Mouse (Mus musculus) midbrain, postnatal 0 days (tissue): Measurements from ENCODE around the gene Drosha. TPM values are rescaled to one million over a fixed set of nuclear protein-coding genes. Genes with fewer than 3 reads are reported as not detected.

Source experiments
- ATAC-seq: fragments of 200-750 bp; cut with Nextera tagmentation; 2 replicates; pipeline ENCODE4 v1.8.0; 2017; ENCODE audit warnings: moderate number of reproducible peaks, mild to moderate bottlenecking, moderate TSS enrichment, moderate library complexity; ENCODE audit not compliant: low FRiP score
- DNase-seq: peaks from one replicate; pipeline ENCODE4 v3.0.0-alpha.2; 2015; ENCODE audit warnings: low spot score
- H3K27ac ChIP-seq: fragments of 300-500 bp; sonication (generic); 2 replicates; pipeline ENCODE4 v1.5.1; 2014; ENCODE audit warnings: low read depth, mild to moderate bottlenecking, low read length, mixed read lengths
- H3K27me3 ChIP-seq: fragments of 300-500 bp; sonication (generic); 2 replicates; pipeline ENCODE4 v1.6.1; 2014; ENCODE audit warnings: low read length, control low read depth, mixed read lengths; ENCODE audit not compliant: insufficient read depth
- H3K36me3 ChIP-seq: fragments of 300-500 bp; sonication (generic); 2 replicates; pipeline ENCODE4 v1.6.1; 2014; ENCODE audit warnings: low read length, control low read depth, mixed read lengths; ENCODE audit not compliant: insufficient read depth
- H3K4me1 ChIP-seq: fragments of 300-500 bp; sonication (generic); 2 replicates; pipeline ENCODE4 v1.6.1; 2014; ENCODE audit warnings: mild to moderate bottlenecking, control low read depth, antibody characterized with exemption, low read length, mixed read lengths; ENCODE audit not compliant: insufficient read depth
- H3K4me2 ChIP-seq: fragments of 300-500 bp; sonication (generic); 2 replicates; pipeline ENCODE4 v1.6.1; 2014; ENCODE audit warnings: low read depth, mild to moderate bottlenecking, low read length, mixed read lengths; ENCODE audit not compliant: poor library complexity, severe bottlenecking
- H3K4me3 ChIP-seq: fragments of 300-500 bp; sonication (generic); 2 replicates; pipeline ENCODE4 v1.5.1; 2014; ENCODE audit warnings: low read depth, mild to moderate bottlenecking, low read length, moderate library complexity
- H3K9ac ChIP-seq: fragments of 300-500 bp; sonication (generic); replicated peaks from 2 replicates; pipeline ENCODE4 v1.6.1; 2014; ENCODE audit warnings: mild to moderate bottlenecking, low read length, moderate library complexity, mixed read lengths; ENCODE audit not compliant: poor library complexity, severe bottlenecking
- H3K9me3 ChIP-seq: fragments of 300-500 bp; sonication (generic); 2 replicates; pipeline ENCODE4 v1.6.1; 2016; ENCODE audit warnings: low read length, control low read depth
- CTCF ChIP-seq: IDR thresholded peaks from 2 replicates; pipeline ENCODE4 v1.5.1; 2016; ENCODE audit warnings: antibody characterized with exemption, mild to moderate bottlenecking
- WGBS: fragments of 180-500 bp; shearing (Covaris S2); extraction: QIAGEN DNeasy Blood & Tissue Kit; methylation state at CpG from one replicate; pipeline ENCODE4 v1.1.7; 2014; 5-methylcytosine and 5-hydroxymethylcytosine counted together
- polyA plus RNA-seq: library from polyadenylated mRNA; unstranded; fragments of >200 nt; fragmentation: Nextera tagmentation; extraction: Ambion mirVana; gene quantifications from 2 replicates; pipeline ENCODE4 v1.2.1, GENCODE M21; 2015
- total RNA-seq: library from RNA; depleted of rRNA; stranded (reverse); fragments of >200 nt; gene quantifications from 2 replicates; pipeline ENCODE4 v1.2.3, GENCODE M21; 2014

Drosha gene
- total and polyA plus RNA-seq, 2 experiments from 2014 or later = 41.5 to 44.8 TPM

GRCm38 (mm10) chr15:12941106-12941505 lies 116.5 kb downstream of the Drosha start:
- H3K27me3 ChIP-seq = no peaks in the 10 kb centered on the region
- no peaks in the 10 kb centered on the region for H3K9me3 ChIP-seq
- no peaks in the 10 kb centered on the region for H3K36me3 ChIP-seq
- TF ChIP-seq CTCF = no peak
- H3K4me3 ChIP-seq = no peak overlapping the region
- no peak overlapping the region for H3K27ac ChIP-seq
- H3K4me2 ChIP-seq = no peak overlapping the region
- no peak for ATAC-seq
- no peaks in the 10 kb centered on the region for H3K4me1 ChIP-seq
- no peak overlapping the region for H3K9ac ChIP-seq
- no peak for DNase-seq
- 34% methylated on average over 9 of the region's 9 CpGs for WGBS

- ATAC-seq (no peak), DNase-seq (no peak)
- no peaks in the 10 kb centered on the region for H3K36me3 ChIP-seq
- no peaks in the 10 kb centered on the region for H3K9me3 ChIP-seq
- no peak overlapping the region for H3K27ac ChIP-seq
- H3K4me2 ChIP-seq = no peak overlapping the region; the same call in 1 of the 2 replicates
- H3K27me3 ChIP-seq = no peaks in the 10 kb centered on the region
- H3K9ac ChIP-seq = no peak overlapping the region
- H3K4me1 ChIP-seq = no peaks in the 10 kb centered on the region
- no peak for TF ChIP-seq CTCF
- 13% methylated on average over 14 of the region's 14 CpGs for WGBS
- H3K4me3 ChIP-seq = no peak overlapping the region
These were observed 117.1 kb downstream of the Drosha start for GRCm38 (mm10) chr15:12941651-12942180.

GRCm38 (mm10) chr15:12942424-12942823 lies 117.8 kb downstream of the Drosha start:
- no peak overlapping the region for H3K27ac ChIP-seq
- no peaks in the 10 kb centered on the region for H3K36me3 ChIP-seq
- no peaks in the 10 kb centered on the region for H3K4me1 ChIP-seq
- no peak for TF ChIP-seq CTCF
- 58% methylated on average over 4 of the region's 4 CpGs for WGBS
- no peaks in the 10 kb centered on the region for H3K27me3 ChIP-seq
- H3K4me2 ChIP-seq = no peak overlapping the region
- DNase-seq (no peak), ATAC-seq (no peak)
- H3K4me3 ChIP-seq = no peak overlapping the region
- no peaks in the 10 kb centered on the region for H3K9me3 ChIP-seq
- H3K9ac ChIP-seq = no peak overlapping the region

- Histone ChIP-seq H3K4me1 (no peaks in the 10 kb centered on the region), H3K4me2 (no peak overlapping the region), H3K27ac (no peak overlapping the region), H3K4me3 (no peak overlapping the region), H3K36me3 (no peaks in the 10 kb centered on the region), H3K9ac (no peak overlapping the region), H3K27me3 (no peaks in the 10 kb centered on the region), H3K9me3 (peaks cover 10% of the 10 kb centered on the region; the same call in 1 of the 2 replicates)
- ATAC-seq (no peak), DNase-seq (no peak)
- WGBS = 82% methylated on average over 5 of the region's 5 CpGs
- no peak for TF ChIP-seq CTCF
These were observed 133.4 kb downstream of the Drosha start for GRCm38 (mm10) chr15:12958051-12958450.

- Histone ChIP-seq H3K4me1 (no peaks in the 10 kb centered on the region), H3K9me3 (no peaks in the 10 kb centered on the region), H3K27me3 (no peaks in the 10 kb centered on the region), H3K27ac (no peak overlapping the region), H3K36me3 (no peaks in the 10 kb centered on the region), H3K4me2 (no peak overlapping the region), H3K9ac (no peak overlapping the region), H3K4me3 (no peak overlapping the region)
- DNase-seq (no peak), ATAC-seq (no peak)
- 87% methylated on average over 10 of the region's 10 CpGs for WGBS
- TF ChIP-seq CTCF = no peak
These were observed 137.6 kb downstream of the Drosha start for GRCm38 (mm10) chr15:12962179-12962578.

GRCm38 (mm10) chr15:12965209-12965608 lies 140.6 kb downstream of the Drosha start:
- Histone ChIP-seq H3K9ac (no peak overlapping the region), H3K4me3 (no peak overlapping the region), H3K27ac (no peak overlapping the region), H3K36me3 (no peaks in the 10 kb centered on the region), H3K4me2 (no peak overlapping the region), H3K9me3 (no peaks in the 10 kb centered on the region), H3K4me1 (no peaks in the 10 kb centered on the region), H3K27me3 (no peaks in the 10 kb centered on the region)
- DNase-seq (no peak), ATAC-seq (no peak)
- no peak for TF ChIP-seq CTCF
- WGBS = 87% methylated on average over 5 of the region's 5 CpGs
